Mouse (Mus musculus) embryonic facial prominence, embryonic 12.5 days (tissue): ENCODE results near the gene Ust. TPM values are rescaled to one million over a fixed set of nuclear protein-coding genes. Genes with fewer than 3 reads are reported as not detected.

Experiments
- ATAC-seq: fragments of 200-750 bp; cut with Nextera tagmentation; 2 replicates; pipeline ENCODE4 v1.8.0; 2017; ENCODE audit not compliant: insufficient number of reproducible peaks, insufficient read depth, low FRiP score, low TSS enrichment
- H3K27ac ChIP-seq: fragments of 300-500 bp; sonication (generic); 2 replicates; pipeline ENCODE4 v1.5.1; 2016; ENCODE audit warnings: mild to moderate bottlenecking
- H3K27me3 ChIP-seq: fragments of 300-500 bp; sonication (generic); 2 replicates; pipeline ENCODE4 v1.6.1; 2016; ENCODE audit warnings: mild to moderate bottlenecking, moderate library complexity
- H3K36me3 ChIP-seq: fragments of 300-500 bp; sonication (generic); 2 replicates; pipeline ENCODE4 v1.6.1; 2016; ENCODE audit warnings: mild to moderate bottlenecking
- H3K4me1 ChIP-seq: fragments of 300-500 bp; sonication (generic); 2 replicates; pipeline ENCODE4 v1.6.1; 2016
- H3K4me2 ChIP-seq: fragments of 300-500 bp; sonication (generic); replicated peaks from 2 replicates; pipeline ENCODE4 v1.6.1; 2016; ENCODE audit warnings: mild to moderate bottlenecking, moderate library complexity
- H3K4me3 ChIP-seq: fragments of 300-500 bp; sonication (generic); 2 replicates; pipeline ENCODE4 v1.5.1; 2016; ENCODE audit warnings: mild to moderate bottlenecking
- H3K9ac ChIP-seq: fragments of 300-500 bp; sonication (generic); 2 replicates; pipeline ENCODE4 v1.6.1; 2016; ENCODE audit warnings: mild to moderate bottlenecking, moderate library complexity
- H3K9me3 ChIP-seq: fragments of 300-500 bp; sonication (generic); 2 replicates; pipeline ENCODE4 v1.6.1; 2016; ENCODE audit warnings: mild to moderate bottlenecking, moderate library complexity
- WGBS: fragments of 180-500 bp; shearing (Covaris S2); methylation state at CpG from one replicate; pipeline ENCODE4 v1.1.7; 2016; 5-methylcytosine and 5-hydroxymethylcytosine counted together
- polyA plus RNA-seq: library from polyadenylated mRNA; unstranded; fragments of >200 nt; fragmentation: Nextera tagmentation; extraction: Ambion mirVana; gene quantifications from 2 replicates; pipeline ENCODE4 v1.2.1, GENCODE M21; 2016

Gene Ust
- polyA plus RNA-seq, 1 experiment from 2014 or later: 7.3 TPM

DNA sequence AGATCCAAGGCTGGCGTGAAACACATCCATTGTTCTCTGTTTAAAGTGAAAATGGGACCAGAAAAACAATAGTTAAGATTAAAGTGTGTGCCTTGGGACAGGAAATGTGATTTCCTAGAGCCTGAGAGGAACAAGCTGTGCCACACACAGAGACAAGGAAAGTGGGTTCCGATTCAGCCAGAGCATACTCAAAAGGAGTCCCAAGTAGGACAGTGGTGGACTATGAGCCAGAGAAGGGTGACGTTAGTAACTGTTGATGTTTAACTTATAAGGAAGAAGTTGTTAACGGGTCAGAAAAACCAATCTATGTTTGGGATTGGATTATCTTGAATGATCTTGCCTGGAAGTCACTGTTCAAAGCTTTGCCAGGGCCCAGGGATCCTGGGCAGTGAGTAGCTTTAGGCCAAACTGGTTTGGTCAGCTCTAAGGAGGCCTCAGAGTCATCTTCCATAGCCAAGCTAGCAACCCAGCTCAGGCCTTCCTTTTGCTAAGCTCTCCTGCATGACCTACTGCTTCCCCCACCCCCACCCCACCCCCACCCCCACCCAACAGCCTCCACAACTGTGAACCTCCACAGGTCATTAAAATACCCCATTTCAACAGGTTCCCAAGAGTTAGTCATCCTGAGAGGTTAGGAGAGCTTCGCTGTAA lies 329.2 kb downstream of the Ust start:
- Histone ChIP-seq H3K4me3 (no peak overlapping the region), H3K9ac (no peak overlapping the region), H3K4me2 (no peak overlapping the region), H3K27ac (no peak overlapping the region), H3K36me3 (no peaks in the 10 kb centered on the region), H3K4me1 (no peaks in the 10 kb centered on the region), H3K27me3 (no peaks in the 10 kb centered on the region), H3K9me3 (no peaks in the 10 kb centered on the region)
- no peak for ATAC-seq
- 82% methylated on average over 5 of the region's 5 CpGs for WGBS

DNA sequence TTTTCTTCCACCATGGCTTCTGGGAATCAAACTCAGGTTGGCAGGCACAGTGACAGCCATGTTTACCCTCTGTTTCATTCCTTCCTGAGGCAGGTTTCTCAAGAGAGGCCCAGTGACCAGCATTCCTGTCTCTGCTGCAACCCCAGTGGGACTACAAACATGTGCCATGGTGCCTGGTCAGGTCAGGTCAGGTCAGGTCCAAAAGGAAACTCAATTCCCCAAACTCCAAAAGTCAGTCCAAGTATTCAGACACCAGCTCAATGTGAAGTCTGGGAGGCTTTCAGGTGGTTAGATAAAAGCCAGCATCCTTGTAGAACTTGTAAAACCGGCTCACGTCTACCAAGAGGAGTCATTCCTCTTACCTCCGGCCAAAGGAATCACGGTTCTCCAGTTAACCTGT lies 333.0 kb downstream of the Ust start:
- H3K9ac ChIP-seq: no peak overlapping the region
- 50% methylated on average over 4 of the region's 4 CpGs for WGBS
- H3K9me3 ChIP-seq: no peaks in the 10 kb centered on the region
- no peak for ATAC-seq
- no peaks in the 10 kb centered on the region for H3K4me1 ChIP-seq
- no peak overlapping the region for H3K27ac ChIP-seq
- H3K36me3 ChIP-seq: no peaks in the 10 kb centered on the region
- H3K4me2 ChIP-seq: no peak overlapping the region
- H3K4me3 ChIP-seq: no peak overlapping the region
- no peaks in the 10 kb centered on the region for H3K27me3 ChIP-seq

DNA sequence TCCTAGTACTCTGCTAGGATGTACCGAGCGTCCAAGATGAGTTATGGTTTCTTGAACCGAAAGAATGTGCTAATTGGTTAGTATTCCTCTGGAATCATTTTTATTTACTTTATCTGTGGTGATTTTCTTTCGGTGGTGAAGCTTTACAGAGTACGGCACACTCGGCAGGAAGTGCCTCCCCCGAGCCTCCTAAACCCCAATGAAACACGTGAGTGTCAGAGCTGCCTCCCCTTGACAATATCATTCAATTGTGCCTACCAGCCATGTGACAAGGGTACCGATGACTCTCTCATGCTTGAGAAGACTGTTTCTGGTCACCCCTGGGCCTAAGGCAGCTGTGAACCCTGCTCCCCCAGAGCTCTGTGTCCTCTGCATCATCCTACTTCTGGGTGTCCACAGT lies 333.9 kb downstream of the Ust start:
- H3K36me3 ChIP-seq: no peaks in the 10 kb centered on the region
- H3K27me3 ChIP-seq: no peaks in the 10 kb centered on the region
- H3K4me3 ChIP-seq: no peak overlapping the region
- H3K4me2 ChIP-seq: no peak overlapping the region
- no peak overlapping the region for H3K27ac ChIP-seq
- H3K9ac ChIP-seq: no peak overlapping the region
- H3K4me1 ChIP-seq: no peaks in the 10 kb centered on the region
- H3K9me3 ChIP-seq: no peaks in the 10 kb centered on the region
- WGBS: 70% methylated on average over 9 of the region's 9 CpGs
- no peak for ATAC-seq

DNA sequence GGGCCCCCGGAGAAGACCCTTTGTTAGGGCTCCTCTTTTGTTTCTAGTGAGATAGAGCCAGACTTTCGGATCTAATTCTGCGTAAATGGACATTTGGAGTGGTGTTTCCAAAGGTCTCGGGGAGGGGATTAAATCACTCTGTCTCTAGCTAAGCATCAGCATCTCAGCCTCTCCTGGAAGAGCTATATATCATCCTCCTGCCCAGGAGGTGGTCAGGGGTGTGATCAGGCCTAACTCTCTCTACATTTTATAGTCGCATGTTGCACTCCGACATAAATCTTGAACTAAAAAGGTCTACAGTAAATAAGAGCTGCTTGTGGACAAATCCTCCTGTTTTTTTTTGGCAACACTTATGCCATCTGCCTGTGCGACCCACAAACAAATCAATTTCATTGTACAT lies 335.5 kb downstream of the Ust start:
- H3K36me3 ChIP-seq: no peaks in the 10 kb centered on the region
- H3K4me3 ChIP-seq: no peak overlapping the region
- no peaks in the 10 kb centered on the region for H3K9me3 ChIP-seq
- no peaks in the 10 kb centered on the region for H3K27me3 ChIP-seq
- no peak overlapping the region for H3K4me2 ChIP-seq
- 83% methylated on average over 7 of the region's 7 CpGs for WGBS
- no peak for ATAC-seq
- no peaks in the 10 kb centered on the region for H3K4me1 ChIP-seq
- H3K27ac ChIP-seq: no peak overlapping the region
- no peak overlapping the region for H3K9ac ChIP-seq

DNA sequence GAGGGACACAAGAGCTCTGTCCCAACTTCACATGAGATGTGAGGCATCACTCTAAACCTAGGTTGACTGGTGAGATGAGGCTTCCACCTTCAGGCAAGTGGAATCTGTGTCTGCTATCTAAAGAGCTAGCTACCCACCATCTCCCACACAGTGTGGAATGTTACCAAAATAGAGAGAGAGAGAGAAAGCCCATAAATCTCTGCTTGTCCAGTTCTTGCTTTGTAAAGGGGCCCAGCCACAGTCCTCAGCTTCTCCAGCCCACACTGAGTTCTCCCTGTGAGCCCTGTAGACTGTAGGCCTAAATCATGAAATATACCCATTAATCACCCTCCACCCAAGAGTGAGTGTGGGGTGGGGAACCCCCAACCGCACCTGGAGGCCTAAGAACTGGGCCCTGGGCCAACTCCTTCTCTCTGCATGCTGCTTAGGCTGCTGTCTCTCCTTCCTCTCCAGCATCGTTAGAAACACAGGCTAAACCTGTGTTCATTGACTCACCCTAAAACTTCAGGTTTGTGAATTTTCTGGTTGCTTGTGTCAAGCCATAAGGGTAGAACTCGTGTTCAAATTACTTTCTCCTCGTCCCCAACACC lies 336.9 kb downstream of the Ust start:
- no peak overlapping the region for H3K27ac ChIP-seq
- H3K27me3 ChIP-seq: no peaks in the 10 kb centered on the region
- H3K9me3 ChIP-seq: no peaks in the 10 kb centered on the region
- H3K36me3 ChIP-seq: no peaks in the 10 kb centered on the region
- 78% methylated on average over 4 of the region's 4 CpGs for WGBS
- no peak overlapping the region for H3K4me2 ChIP-seq
- no peak overlapping the region for H3K9ac ChIP-seq
- no peak overlapping the region for H3K4me3 ChIP-seq
- no peak for ATAC-seq
- peaks cover 6% of the 10 kb centered on the region; the same call in 1 of the 2 replicates for H3K4me1 ChIP-seq

DNA sequence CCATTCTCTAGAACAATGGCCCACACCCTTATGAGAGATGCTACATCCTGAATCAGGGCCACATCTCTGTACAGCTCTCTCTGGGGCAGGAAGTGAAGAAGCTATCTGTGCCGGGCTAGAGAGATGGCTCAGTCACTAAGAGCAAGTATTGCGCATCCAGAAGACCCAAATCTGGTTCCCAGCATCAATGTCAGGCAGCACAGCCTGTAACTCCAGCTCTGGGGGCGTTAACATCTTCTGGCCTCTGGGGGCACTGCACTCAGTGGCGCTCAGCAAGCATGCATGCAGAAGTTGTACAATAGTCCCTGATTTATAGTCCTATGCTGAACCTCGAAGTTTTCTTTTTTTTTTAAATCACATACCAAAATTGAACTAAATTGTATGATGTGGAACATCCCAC lies 341.0 kb downstream of the Ust start:
- no peaks in the 10 kb centered on the region for H3K36me3 ChIP-seq
- H3K4me3 ChIP-seq: no peak overlapping the region
- no peak overlapping the region for H3K4me2 ChIP-seq
- H3K9ac ChIP-seq: no peak overlapping the region
- H3K27me3 ChIP-seq: no peaks in the 10 kb centered on the region
- 76% methylated on average over 5 of the region's 5 CpGs for WGBS
- H3K9me3 ChIP-seq: no peaks in the 10 kb centered on the region
- peaks cover 24% of the 10 kb centered on the region for H3K4me1 ChIP-seq
- H3K27ac ChIP-seq: no peak overlapping the region
- no peak; the same call in 1 of the 2 replicates for ATAC-seq

DNA sequence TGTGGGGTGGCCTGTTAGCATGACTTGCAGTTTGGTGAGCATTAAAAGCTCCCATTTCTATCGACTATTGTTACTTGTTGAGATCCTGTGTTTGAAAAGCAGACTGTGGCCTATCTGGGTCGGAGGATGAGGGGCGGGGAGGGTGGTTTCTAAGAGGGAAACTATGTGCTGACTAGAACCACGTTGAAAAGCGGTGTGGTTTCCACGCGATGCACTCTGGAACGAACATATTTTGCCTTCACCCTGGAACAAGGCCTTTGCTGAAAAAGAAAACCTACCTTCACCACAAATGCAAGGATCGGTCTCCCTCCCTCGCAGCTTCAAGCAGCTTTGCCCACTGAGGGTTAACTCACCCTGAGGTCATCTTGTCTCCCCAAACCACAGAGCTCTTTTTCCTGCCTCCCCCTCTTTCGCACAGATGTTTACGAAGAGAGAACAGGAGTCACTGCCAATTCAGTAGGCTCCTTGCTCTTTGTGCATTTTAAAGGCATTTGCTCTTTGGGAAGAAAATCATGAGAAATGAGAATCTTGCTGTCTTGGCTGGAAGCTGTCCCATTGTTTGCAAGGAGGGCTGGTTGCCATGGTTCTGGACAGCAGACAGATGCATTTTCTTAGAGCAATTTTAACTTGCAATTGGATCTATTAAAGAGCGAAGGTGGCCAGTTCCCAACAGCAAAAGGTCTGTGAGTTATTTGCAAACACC lies 342.1 kb downstream of the Ust start:
- no peaks in the 10 kb centered on the region for H3K36me3 ChIP-seq
- no peak overlapping the region for H3K9ac ChIP-seq
- H3K27ac ChIP-seq: peak overlapping the region; percentile 77
- H3K4me3 ChIP-seq: no peak overlapping the region
- WGBS: 46% methylated on average over 13 of the region's 13 CpGs
- no peak for ATAC-seq
- no peaks in the 10 kb centered on the region for H3K27me3 ChIP-seq
- H3K9me3 ChIP-seq: no peaks in the 10 kb centered on the region
- H3K4me2 ChIP-seq: no peak overlapping the region
- peaks cover 24% of the 10 kb centered on the region for H3K4me1 ChIP-seq

GRCm38 (mm10) chr10:8176008-8176350 lies 342.6 kb downstream of the Ust start:
- H3K27ac ChIP-seq: peak overlapping the region; percentile 77
- peaks cover 24% of the 10 kb centered on the region for H3K4me1 ChIP-seq
- 58% methylated on average over 3 of the region's 3 CpGs for WGBS
- H3K27me3 ChIP-seq: no peaks in the 10 kb centered on the region
- no peak overlapping the region for H3K9ac ChIP-seq
- no peaks in the 10 kb centered on the region for H3K9me3 ChIP-seq
- ATAC-seq: no peak
- no peak overlapping the region for H3K4me3 ChIP-seq
- no peak overlapping the region for H3K4me2 ChIP-seq
- no peaks in the 10 kb centered on the region for H3K36me3 ChIP-seq

GRCm38 (mm10) chr10:8174697-8175096 lies 343.9 kb downstream of the Ust start:
- H3K9me3 ChIP-seq: no peaks in the 10 kb centered on the region
- no peak overlapping the region for H3K4me2 ChIP-seq
- no peak overlapping the region for H3K9ac ChIP-seq
- H3K36me3 ChIP-seq: no peaks in the 10 kb centered on the region
- peaks cover 24% of the 10 kb centered on the region for H3K4me1 ChIP-seq
- no peak overlapping the region for H3K4me3 ChIP-seq
- H3K27ac ChIP-seq: no peak overlapping the region
- 72% methylated on average over 2 of the region's 2 CpGs for WGBS
- no peaks in the 10 kb centered on the region for H3K27me3 ChIP-seq
- ATAC-seq: no peak

DNA sequence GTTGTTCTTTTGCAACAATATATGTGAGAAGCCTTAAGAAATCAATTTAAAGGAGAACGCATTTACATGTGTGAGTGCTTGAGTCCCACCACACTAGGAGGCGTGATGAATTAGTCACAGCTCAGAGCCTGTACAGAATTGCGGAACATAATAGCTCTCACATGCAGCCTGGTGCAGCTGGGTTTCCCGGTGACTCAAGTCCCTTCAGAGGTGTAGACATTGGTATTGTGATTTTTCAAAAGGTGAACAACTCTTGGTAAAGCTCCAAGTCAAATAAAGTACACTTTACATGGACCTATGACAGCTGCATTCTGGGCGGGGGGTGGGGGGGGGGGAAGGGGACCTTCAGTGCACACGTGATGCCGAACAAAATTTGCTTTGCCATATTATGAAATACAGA lies 344.4 kb downstream of the Ust start:
- WGBS: 48% methylated on average over 7 of the region's 7 CpGs
- Histone ChIP-seq H3K4me3 (no peak overlapping the region), H3K4me1 (peaks cover 24% of the 10 kb centered on the region), H3K27ac (no peak overlapping the region), H3K4me2 (no peak overlapping the region), H3K9ac (no peak overlapping the region), H3K9me3 (peaks cover 4% of the 10 kb centered on the region; the same call in 1 of the 2 replicates), H3K36me3 (no peaks in the 10 kb centered on the region), H3K27me3 (no peaks in the 10 kb centered on the region)
- no peak for ATAC-seq

- 0 out of 2 replicates have a peak overlapping the region, but pooled peaks have one; percentile 46 for H3K27ac ChIP-seq
- no peak for ATAC-seq
- H3K9ac ChIP-seq: no peak overlapping the region
- no peaks in the 10 kb centered on the region for H3K27me3 ChIP-seq
- H3K9me3 ChIP-seq: peaks cover 16% of the 10 kb centered on the region
- peaks cover 24% of the 10 kb centered on the region for H3K4me1 ChIP-seq
- H3K36me3 ChIP-seq: no peaks in the 10 kb centered on the region
- WGBS: 68% methylated on average over 3 of the region's 3 CpGs
- no peak overlapping the region for H3K4me2 ChIP-seq
- no peak overlapping the region for H3K4me3 ChIP-seq
Observed at GRCm38 (mm10) chr10:8173032-8173431, 345.6 kb downstream of the Ust start.

DNA sequence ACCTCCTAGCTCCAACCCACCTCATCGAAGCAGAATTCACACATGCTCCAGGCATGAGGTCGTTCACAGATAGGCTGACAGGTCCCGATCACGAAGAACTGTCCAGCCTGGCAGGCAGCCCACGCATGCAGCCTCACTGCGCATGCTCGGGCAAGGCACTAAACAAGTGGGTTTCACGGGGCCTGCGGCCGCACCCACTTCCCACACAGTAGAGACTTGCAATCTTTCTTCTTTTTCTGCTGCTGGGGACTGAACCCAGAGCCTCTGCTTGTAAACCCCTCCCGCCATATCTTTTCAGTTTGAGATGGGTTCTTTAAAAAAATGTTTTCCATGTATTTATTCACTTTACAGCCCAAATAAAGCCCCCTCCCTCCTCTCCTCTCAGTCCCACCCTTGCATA lies 347.1 kb downstream of the Ust start:
- Histone ChIP-seq H3K4me1 (peaks cover 16% of the 10 kb centered on the region), H3K4me3 (no peak overlapping the region), H3K36me3 (no peaks in the 10 kb centered on the region), H3K4me2 (no peak overlapping the region), H3K27me3 (no peaks in the 10 kb centered on the region), H3K9ac (no peak overlapping the region), H3K9me3 (peaks cover 16% of the 10 kb centered on the region), H3K27ac (no peak overlapping the region)
- WGBS: 89% methylated on average over 11 of the region's 11 CpGs
- ATAC-seq: no peak
